Mouse (Mus musculus) heart, postnatal 36 days (tissue): ENCODE measurements around the gene 0610030E20Rik. TPM values are rescaled to one million over a fixed set of nuclear protein-coding genes. Genes with fewer than 3 reads are reported as not detected.
A peak's percentile ranks its signal among the peaks of the same experiment; 100 is the strongest.

Source experiments
- DNase-seq, 2 experiments: peaks; one replicate each; pipeline ENCODE4 v3.0.0; 2021 to 2022
- intact Hi-C: fragments of 180-260 bp; cut with DNase I; formaldehyde crosslinking; loops from one replicate; pipeline ENCODE4 v1.15.1; 2025
- total RNA-seq, 2 experiments: library from RNA; stranded (reverse); gene quantifications; 2 replicates each; pipeline ENCODE4 v1.2.3; 2021

0610030E20Rik gene
- total RNA-seq, 2 experiments from 2014 or later = 9.8 to 11.3 TPM

- intact Hi-C loops = no loop called here
- DNase-seq = no peak
These were observed 19.8 kb downstream of the 0610030E20Rik start, which contains the start of gene Rnf181 for GRCm38 (mm10) chr6:72366844-72367443. Gene Rnf181, minus strand, starts transcription at chr6:72366956.

GRCm38 (mm10) chr6:72367460-72367974 is 20.4 kb downstream of the 0610030E20Rik start:
- DNase-seq = no peak
- intact Hi-C loops = no loop called here

GRCm38 (mm10) chr6:72369557-72369956 is 22.4 kb downstream of the 0610030E20Rik start:
- no peak for DNase-seq
- intact Hi-C loops = no loop called here

- intact Hi-C loops = no loop called here
- no peak for DNase-seq
These were observed 23.0 kb downstream of the 0610030E20Rik start for GRCm38 (mm10) chr6:72370091-72370490.

- intact Hi-C loops = no loop called here
- no peak for DNase-seq
These were observed 24.0 kb downstream of the 0610030E20Rik start for GRCm38 (mm10) chr6:72371147-72371546.

- DNase-seq = no peak
- intact Hi-C loops = no loop called here
These were observed 24.5 kb downstream of the 0610030E20Rik start for GRCm38 (mm10) chr6:72371571-72371970.

- DNase-seq = no peak
- intact Hi-C loops = no loop called here
These were observed 26.1 kb downstream of the 0610030E20Rik start for GRCm38 (mm10) chr6:72373184-72373583.

GRCm38 (mm10) chr6:72374206-72374605 is 27.1 kb downstream of the 0610030E20Rik start:
- DNase-seq = peak in 1 of 2 experiments; percentile 3
- intact Hi-C loops = no loop called here

- intact Hi-C loops = no loop called here
- peak in 1 of 2 experiments; percentile 5 for DNase-seq
These were observed 27.9 kb downstream of the 0610030E20Rik start for GRCm38 (mm10) chr6:72374820-72375563.

- DNase-seq = peak in 1 of 2 experiments; percentile 1
- intact Hi-C loops = loop anchor here (2.0 kb wide), 1 partner anchor 16 kb away; no protein-coding TSS in a partner anchor
These were observed 31.6 kb downstream of the 0610030E20Rik start for GRCm38 (mm10) chr6:72378510-72379234.

- peak; percentile 26 to 37 for DNase-seq
- intact Hi-C loops = loop anchor here (2.0 kb wide), 1 partner anchor 17 kb away; no protein-coding TSS in a partner anchor
These were observed 32.4 kb downstream of the 0610030E20Rik start for GRCm38 (mm10) chr6:72379377-72380130.

- peak; percentile 85 to 89 for DNase-seq
- intact Hi-C loops = no loop called here
These were observed 33.1 kb downstream of the 0610030E20Rik start, which contains the start of gene Vamp5 for GRCm38 (mm10) chr6:72380131-72380770. Gene Vamp5, minus strand, starts transcription at chr6:72380468.

GRCm38 (mm10) chr6:72382494-72382893 is 35.4 kb downstream of the 0610030E20Rik start:
- intact Hi-C loops = no loop called here
- no peak for DNase-seq

- intact Hi-C loops = no loop called here
- DNase-seq = no peak
These were observed 36.2 kb downstream of the 0610030E20Rik start for GRCm38 (mm10) chr6:72383142-72383820.

GRCm38 (mm10) chr6:72383952-72384351 is 36.8 kb downstream of the 0610030E20Rik start:
- DNase-seq = no peak
- intact Hi-C loops = no loop called here

- intact Hi-C loops = no loop called here
- no peak for DNase-seq
These were observed 38.1 kb downstream of the 0610030E20Rik start for GRCm38 (mm10) chr6:72385258-72385657.

- DNase-seq = no peak
- intact Hi-C loops = no loop called here
These were observed 39.4 kb downstream of the 0610030E20Rik start for GRCm38 (mm10) chr6:72386561-72386960.

GRCm38 (mm10) chr6:72387816-72388215 is 40.7 kb downstream of the 0610030E20Rik start:
- DNase-seq = no peak
- intact Hi-C loops = no loop called here

GRCm38 (mm10) chr6:72388266-72388665 is 41.1 kb downstream of the 0610030E20Rik start:
- intact Hi-C loops = no loop called here
- DNase-seq = no peak
